Comparison of ENCODE assay signal across 8 mouse cellular contexts in the genomic region with DNA sequence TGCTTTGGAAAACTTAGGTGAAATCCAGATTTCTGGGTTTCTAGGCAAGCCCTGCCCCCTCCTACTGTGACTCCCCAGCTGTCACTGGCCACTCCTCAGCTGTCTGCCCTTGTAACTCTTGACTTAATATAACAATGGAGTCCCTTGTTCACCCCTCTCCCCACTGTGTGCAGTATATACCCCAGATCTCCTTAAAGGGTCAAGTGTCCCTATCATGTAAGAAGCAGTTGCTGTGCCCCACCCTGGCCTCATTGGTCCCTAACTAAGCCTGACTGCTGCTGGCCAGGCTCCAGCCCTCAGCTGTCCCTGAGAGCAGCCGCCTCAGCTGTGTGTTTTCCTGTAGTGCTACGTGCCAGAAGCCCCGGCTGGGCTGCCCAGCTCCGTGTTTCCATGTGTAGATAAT. TPM values are rescaled to one million over a fixed set of nuclear protein-coding genes. Genes with fewer than 3 reads are reported as not detected.
A peak's percentile ranks its signal among the peaks of the same experiment; 100 is the strongest.
DNase-seq lines count a peak whose midpoint lies in the region; ATAC-seq and TF ChIP-seq lines count a peak whose summit lies in the region.

No protein-coding gene starts in this region.

- H3K4me2 ChIP-seq in lung, embryonic 14.5 days, result peak overlapping the region; percentile 72
- H3K4me2 ChIP-seq in heart, embryonic 13.5 days, result peak overlapping the region; percentile 92
- peak overlapping the region; percentile 88 for H3K4me2 ChIP-seq in limb, embryonic 13.5 days (replicated peaks)
- H3K4me2 ChIP-seq in stomach, embryonic 15.5 days, result peak overlapping the region; percentile 61

- peak; percentile 86 for DNase-seq in lung, embryonic 14.5 days
- no peak for DNase-seq in lung, postnatal 25 days (ENCODE audit: low spot score)
- no peak for DNase-seq in embryonic facial prominence, embryonic 10.5 days (ENCODE audit: low spot score)
- DNase-seq in thymus, postnatal 25 days, result no peak
- DNase-seq in thymus, adult 18-20 months, result no peak

- no peaks in the 10 kb centered on the region for H3K9me3 ChIP-seq in lung, embryonic 14.5 days (ENCODE audit: low read depth, low read length)
- H3K9me3 ChIP-seq in embryonic facial prominence, embryonic 10.5 days, result no peaks in the 10 kb centered on the region
- H3K9me3 ChIP-seq in heart, embryonic 13.5 days, result no peaks in the 10 kb centered on the region
- H3K9me3 ChIP-seq in limb, embryonic 13.5 days, result no peaks in the 10 kb centered on the region
- H3K9me3 ChIP-seq in stomach, embryonic 15.5 days, result no peaks in the 10 kb centered on the region

- H3K9ac ChIP-seq in lung, embryonic 14.5 days, result no peak overlapping the region
- H3K9ac ChIP-seq in heart, embryonic 13.5 days, result peak overlapping the region; percentile 61; the same call in 1 of the 2 replicates
- peak overlapping the region; percentile 26; the same call in 1 of the 2 replicates for H3K9ac ChIP-seq in limb, embryonic 13.5 days
- no peak overlapping the region for H3K9ac ChIP-seq in stomach, embryonic 15.5 days

- peaks cover 34% of the 10 kb centered on the region for H3K27me3 ChIP-seq in lung, embryonic 14.5 days (ENCODE audit: insufficient read depth, low read length)
- H3K27me3 ChIP-seq in embryonic facial prominence, embryonic 10.5 days (replicated peaks; ENCODE audit: low read depth, poor library complexity, severe bottlenecking), result peaks cover 67% of the 10 kb centered on the region
- peaks cover 57% of the 10 kb centered on the region for H3K27me3 ChIP-seq in heart, embryonic 13.5 days (replicated peaks)
- H3K27me3 ChIP-seq in limb, embryonic 13.5 days, result peaks cover 52% of the 10 kb centered on the region
- H3K27me3 ChIP-seq in stomach, embryonic 15.5 days (replicated peaks), result peaks cover 37% of the 10 kb centered on the region

- H3K4me3 ChIP-seq in lung, embryonic 14.5 days (ENCODE audit: low read depth, low read length), result no peak overlapping the region
- peak overlapping the region; percentile 68 for H3K4me3 ChIP-seq in embryonic facial prominence, embryonic 10.5 days
- H3K4me3 ChIP-seq in heart, embryonic 13.5 days, result peak overlapping the region; percentile 66
- H3K4me3 ChIP-seq in limb, embryonic 13.5 days, result peak overlapping the region; percentile 70
- no peak overlapping the region for H3K4me3 ChIP-seq in stomach, embryonic 15.5 days (replicated peaks)

- 8% methylated on average over 4 of the region's 4 CpGs for WGBS in lung, embryonic 14.5 days
- 5% methylated on average over 4 of the region's 4 CpGs for WGBS in embryonic facial prominence, embryonic 10.5 days
- 4% methylated on average over 4 of the region's 4 CpGs for WGBS in heart, embryonic 13.5 days
- WGBS in limb, embryonic 13.5 days, result 6% methylated on average over 4 of the region's 4 CpGs
- 0% methylated on average over 4 of the region's 4 CpGs for WGBS in stomach, embryonic 15.5 days

- peak overlapping the region; percentile 33; the same call in 1 of the 2 replicates for H3K27ac ChIP-seq in lung, embryonic 14.5 days (ENCODE audit: low read depth)
- H3K27ac ChIP-seq in embryonic facial prominence, embryonic 10.5 days (replicated peaks), result no peak overlapping the region
- H3K27ac ChIP-seq in heart, embryonic 13.5 days (replicated peaks), result peak overlapping the region; percentile 20; the same call in 1 of the 2 replicates
- peak overlapping the region; percentile 69; the same call in 1 of the 2 replicates for H3K27ac ChIP-seq in limb, embryonic 13.5 days
- peak overlapping the region; percentile 64; the same call in 1 of the 2 replicates for H3K27ac ChIP-seq in stomach, embryonic 15.5 days

- ATAC-seq in lung, embryonic 14.5 days (ENCODE audit: insufficient read depth), result peak; percentile 29; the same call in 1 of the 2 replicates
- no peak for ATAC-seq in heart, embryonic 13.5 days (ENCODE audit: extremely low read depth, insufficient number of reproducible peaks, low FRiP score, low TSS enrichment)
- ATAC-seq in limb, embryonic 13.5 days (ENCODE audit: low FRiP score, low read depth), result peak; percentile 52
- ATAC-seq in stomach, embryonic 15.5 days (ENCODE audit: insufficient read depth, low FRiP score, low read depth), result peak; percentile 52

- peaks cover 22% of the 10 kb centered on the region; the same call in 1 of the 2 replicates for H3K4me1 ChIP-seq in lung, embryonic 14.5 days (ENCODE audit: insufficient read depth)
- peaks cover 62% of the 10 kb centered on the region for H3K4me1 ChIP-seq in embryonic facial prominence, embryonic 10.5 days
- peaks cover 63% of the 10 kb centered on the region for H3K4me1 ChIP-seq in heart, embryonic 13.5 days
- H3K4me1 ChIP-seq in limb, embryonic 13.5 days, result peaks cover 62% of the 10 kb centered on the region
- H3K4me1 ChIP-seq in stomach, embryonic 15.5 days, result peaks cover 48% of the 10 kb centered on the region

- TF ChIP-seq CTCF in lung, embryonic 14.5 days (IDR thresholded peaks at IDR 0.05; ENCODE audit: low read depth), result no peak

- no peaks in the 10 kb centered on the region for H3K36me3 ChIP-seq in lung, embryonic 14.5 days (ENCODE audit: insufficient read depth)
- H3K36me3 ChIP-seq in embryonic facial prominence, embryonic 10.5 days (replicated peaks), result no peaks in the 10 kb centered on the region
- no peaks in the 10 kb centered on the region for H3K36me3 ChIP-seq in heart, embryonic 13.5 days
- H3K36me3 ChIP-seq in limb, embryonic 13.5 days, result no peaks in the 10 kb centered on the region
- H3K36me3 ChIP-seq in stomach, embryonic 15.5 days, result no peaks in the 10 kb centered on the region

RNA-seq across cellular contexts. Expression of gene Pnmal2, which starts 3.5 kb away (rescaled TPM):
- polyA plus RNA-seq in lung, embryonic 14.5 days (2014; fragmentation: Nextera tagmentation; extraction: Ambion mirVana), result 3.1 and 3.3 TPM in 2 replicates
- polyA plus RNA-seq in embryonic facial prominence, embryonic 10.5 days (2016; fragmentation: Nextera tagmentation; extraction: Ambion mirVana), result 2.9 and 4.6 TPM in 2 replicates
- polyA plus RNA-seq in heart, embryonic 13.5 days (2015; fragmentation: Nextera tagmentation; extraction: Ambion mirVana), result 4.0 and 4.1 TPM in 2 replicates
- 22.7 and 23.4 TPM in 2 replicates for polyA plus RNA-seq in limb, embryonic 13.5 days (2015; fragmentation: Nextera tagmentation; extraction: Ambion mirVana)
- 10.2 and 12.7 TPM in 2 replicates for polyA plus RNA-seq in stomach, embryonic 15.5 days (2015; fragmentation: Nextera tagmentation; extraction: Ambion mirVana)

RNA-seq across cellular contexts. Expression of gene Pnmal1, which starts 11.5 kb away (rescaled TPM):
- polyA plus RNA-seq in lung, embryonic 14.5 days (2014; fragmentation: Nextera tagmentation; extraction: Ambion mirVana), result 0.11 and 0.20 TPM in 2 replicates
- 3.4 and 4.0 TPM in 2 replicates for polyA plus RNA-seq in embryonic facial prominence, embryonic 10.5 days (2016; fragmentation: Nextera tagmentation; extraction: Ambion mirVana)
- 0.11 and 0.15 TPM in 2 replicates for polyA plus RNA-seq in heart, embryonic 13.5 days (2015; fragmentation: Nextera tagmentation; extraction: Ambion mirVana)
- 1.00 and 1.0 TPM in 2 replicates for polyA plus RNA-seq in limb, embryonic 13.5 days (2015; fragmentation: Nextera tagmentation; extraction: Ambion mirVana)
- 2.9 and 3.6 TPM in 2 replicates for polyA plus RNA-seq in stomach, embryonic 15.5 days (2015; fragmentation: Nextera tagmentation; extraction: Ambion mirVana)

RNA-seq across cellular contexts. Expression of gene Calm3, which starts 24.0 kb away (rescaled TPM):
- polyA plus RNA-seq in lung, embryonic 14.5 days (2014; fragmentation: Nextera tagmentation; extraction: Ambion mirVana), result 139 and 155 TPM in 2 replicates
- 121 and 126 TPM in 2 replicates for polyA plus RNA-seq in embryonic facial prominence, embryonic 10.5 days (2016; fragmentation: Nextera tagmentation; extraction: Ambion mirVana)
- polyA plus RNA-seq in heart, embryonic 13.5 days (2015; fragmentation: Nextera tagmentation; extraction: Ambion mirVana), result 85.5 and 101 TPM in 2 replicates
- 103 and 115 TPM in 2 replicates for polyA plus RNA-seq in limb, embryonic 13.5 days (2015; fragmentation: Nextera tagmentation; extraction: Ambion mirVana)
- 101 and 113 TPM in 2 replicates for polyA plus RNA-seq in stomach, embryonic 15.5 days (2015; fragmentation: Nextera tagmentation; extraction: Ambion mirVana)

RNA-seq across cellular contexts. Expression of gene Gm42372, which starts 34.9 kb away (rescaled TPM):
- 0.09 and 0.20 TPM in 2 replicates for polyA plus RNA-seq in lung, embryonic 14.5 days (2014; fragmentation: Nextera tagmentation; extraction: Ambion mirVana)
- 0.59 and 0.86 TPM in 2 replicates for polyA plus RNA-seq in embryonic facial prominence, embryonic 10.5 days (2016; fragmentation: Nextera tagmentation; extraction: Ambion mirVana)
- polyA plus RNA-seq in heart, embryonic 13.5 days (2015; fragmentation: Nextera tagmentation; extraction: Ambion mirVana), result 0.09 and 0.14 TPM in 2 replicates
- 0.27 and 0.31 TPM in 2 replicates for polyA plus RNA-seq in limb, embryonic 13.5 days (2015; fragmentation: Nextera tagmentation; extraction: Ambion mirVana)
- 0.31 and 0.34 TPM in 2 replicates for polyA plus RNA-seq in stomach, embryonic 15.5 days (2015; fragmentation: Nextera tagmentation; extraction: Ambion mirVana)

RNA-seq across cellular contexts. Expression of gene Ptgir, which starts 41.7 kb away (rescaled TPM):
- 1.3 and 1.6 TPM in 2 replicates for polyA plus RNA-seq in lung, embryonic 14.5 days (2014; fragmentation: Nextera tagmentation; extraction: Ambion mirVana)
- 0.52 and 0.64 TPM in 2 replicates for polyA plus RNA-seq in embryonic facial prominence, embryonic 10.5 days (2016; fragmentation: Nextera tagmentation; extraction: Ambion mirVana)
- 0.32 and 0.59 TPM in 2 replicates for polyA plus RNA-seq in heart, embryonic 13.5 days (2015; fragmentation: Nextera tagmentation; extraction: Ambion mirVana)
- 2.0 TPM in 2 replicates for polyA plus RNA-seq in limb, embryonic 13.5 days (2015; fragmentation: Nextera tagmentation; extraction: Ambion mirVana)
- polyA plus RNA-seq in stomach, embryonic 15.5 days (2015; fragmentation: Nextera tagmentation; extraction: Ambion mirVana), result 2.4 and 2.5 TPM in 2 replicates

Comparison
In these comparisons a context has a peak if more than half of its experiments do, and no peak if none do; other contexts are left out.
1. H3K4me3 ChIP-seq: peak in embryonic facial prominence, embryonic 10.5 days (single experiment), heart, embryonic 13.5 days (single experiment) and limb, embryonic 13.5 days (single experiment); none in lung, embryonic 14.5 days (single experiment) and stomach, embryonic 15.5 days (single experiment).
2. H3K9ac ChIP-seq: peak in heart, embryonic 13.5 days (single experiment) and limb, embryonic 13.5 days (single experiment); none in lung, embryonic 14.5 days (single experiment) and stomach, embryonic 15.5 days (single experiment).
3. Peak in every context shown above with its lines, with median percentiles within 50 percentile points of each other: H3K4me2 ChIP-seq.